Mouse (Mus musculus) telencephalon, adult 2 months (tissue): ENCODE results near the gene Emp1.
A peak's percentile ranks its signal among the peaks of the same experiment; 100 is the strongest.

Experiments used
- DNase-seq: peaks from one replicate; pipeline ENCODE4 v3.0.0-alpha.2; 2011; ENCODE audit warnings: low read depth, low spot score

The Emp1 gene

DNA sequence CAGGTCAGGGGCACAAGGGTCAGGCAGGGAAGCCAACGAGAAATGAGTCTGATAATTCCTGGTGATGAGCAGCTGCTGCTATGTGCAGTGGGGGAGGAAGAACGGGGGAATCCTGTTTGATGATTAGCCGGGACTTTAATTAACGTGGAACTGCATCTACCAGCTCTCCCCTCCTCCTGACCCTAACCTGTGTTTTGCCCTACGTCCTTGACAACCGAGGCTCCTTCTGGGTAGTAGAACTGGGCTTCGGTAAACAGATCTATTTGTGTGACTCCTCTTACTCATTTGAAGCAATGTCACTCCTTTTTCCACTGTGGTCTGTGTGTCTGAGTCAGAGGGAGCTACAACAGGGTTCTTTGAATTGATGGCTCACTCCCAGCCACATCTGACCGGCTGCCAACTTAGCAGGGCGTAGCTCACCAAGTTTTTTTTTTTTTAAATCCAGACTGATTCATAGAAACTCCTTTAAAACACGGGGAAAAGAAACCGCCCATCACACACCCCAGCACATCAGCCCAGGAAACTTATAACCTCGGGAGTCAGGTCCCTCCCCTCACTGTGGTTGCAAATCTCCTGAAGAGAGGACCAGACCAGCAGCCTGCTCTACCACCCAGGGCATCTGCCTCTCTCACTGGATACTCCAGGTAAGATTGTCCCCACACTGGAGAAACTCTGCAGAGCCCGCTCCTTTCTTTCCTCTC is at the start of gene Emp1:
Gene Emp1 (plus strand): TSS at position 87 of the 701 bp plus-strand sequence.
- no peak for DNase-seq

DNA sequence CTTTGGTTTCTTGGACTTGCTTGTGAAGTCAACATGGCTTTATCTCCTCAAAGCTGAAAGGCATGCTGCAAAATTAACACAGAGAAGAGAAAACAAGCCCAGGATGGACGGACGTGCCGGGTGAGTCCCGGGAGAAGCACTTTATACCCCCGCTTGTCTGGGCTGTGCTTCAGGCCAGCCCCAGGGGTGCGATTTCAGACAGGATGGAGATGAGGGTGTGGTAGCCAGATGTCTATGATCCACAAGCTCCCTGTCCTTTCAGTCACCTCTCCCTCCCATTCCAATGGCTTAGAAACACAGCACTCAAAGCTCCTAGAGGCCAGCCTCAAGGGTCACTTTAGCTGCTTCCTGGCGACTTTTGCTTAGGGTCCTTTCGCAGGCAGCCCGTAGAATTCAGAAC is 48.4 kb upstream of the Emp1 start:
- no peak for DNase-seq

DNA sequence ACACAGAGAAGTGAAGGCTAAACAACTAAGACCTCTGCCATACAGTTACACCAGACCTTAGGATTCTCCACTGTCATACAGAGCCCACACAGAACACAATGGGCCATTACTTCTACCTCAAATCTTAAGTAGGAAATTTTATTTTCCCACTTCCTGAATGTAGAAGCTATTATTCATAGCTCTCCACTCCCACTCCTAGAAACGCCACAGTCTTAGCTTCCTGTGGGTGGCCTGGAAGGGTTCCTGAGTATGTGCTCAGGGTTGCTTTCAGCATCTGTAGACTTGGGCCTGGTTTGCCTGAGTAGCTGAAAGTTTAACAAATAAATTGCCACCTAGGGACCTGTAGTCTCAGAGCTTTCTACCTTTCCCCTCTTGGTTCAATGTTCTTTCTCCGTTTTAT is 46.2 kb upstream of the Emp1 start:
- peak; percentile 77 for DNase-seq

DNA sequence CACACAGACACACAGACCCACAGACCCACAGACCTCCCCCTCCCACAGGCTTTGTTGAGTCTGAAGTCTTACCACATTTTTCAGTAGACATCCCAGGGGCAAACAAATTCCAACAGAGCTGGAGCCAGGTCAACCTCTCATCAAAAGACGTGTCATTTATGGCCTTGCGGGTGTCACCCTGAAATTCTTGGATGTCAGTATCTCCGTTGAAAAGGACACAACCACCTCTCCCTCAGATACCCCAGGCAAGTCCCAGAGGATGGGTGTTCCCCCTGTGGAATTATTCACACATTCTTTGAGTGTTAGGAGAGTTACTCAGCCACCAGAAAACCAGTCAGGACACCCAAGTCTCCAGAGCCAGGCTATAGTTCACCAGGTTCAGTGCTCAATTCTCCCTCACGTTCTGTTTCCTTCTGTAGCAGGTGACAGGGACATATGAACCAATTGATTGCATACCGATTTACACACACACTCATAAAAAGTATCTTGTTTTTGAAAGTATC is 42.9 kb upstream of the Emp1 start:
- no peak for DNase-seq

DNA sequence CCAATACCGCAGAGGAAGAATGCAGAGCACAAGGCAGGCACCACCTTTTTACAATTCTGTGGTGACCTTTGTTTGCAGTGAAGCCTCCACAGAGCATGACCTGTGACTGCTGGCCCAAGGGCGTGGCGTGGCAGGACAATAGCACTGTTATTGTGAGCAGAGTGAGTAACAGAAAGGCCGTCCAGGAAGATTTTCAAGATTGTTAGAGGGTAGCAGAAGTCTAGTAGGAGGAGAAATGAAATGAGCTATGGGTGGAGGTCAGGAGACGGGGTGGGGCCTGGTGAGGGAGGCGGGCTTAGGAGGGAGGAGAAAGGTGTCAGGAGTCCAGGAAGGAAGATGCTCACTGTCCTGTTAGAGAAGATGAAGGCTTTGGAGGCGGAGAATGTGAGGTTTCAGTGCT is 39.6 kb upstream of the Emp1 start:
- DNase-seq, result no peak

DNA sequence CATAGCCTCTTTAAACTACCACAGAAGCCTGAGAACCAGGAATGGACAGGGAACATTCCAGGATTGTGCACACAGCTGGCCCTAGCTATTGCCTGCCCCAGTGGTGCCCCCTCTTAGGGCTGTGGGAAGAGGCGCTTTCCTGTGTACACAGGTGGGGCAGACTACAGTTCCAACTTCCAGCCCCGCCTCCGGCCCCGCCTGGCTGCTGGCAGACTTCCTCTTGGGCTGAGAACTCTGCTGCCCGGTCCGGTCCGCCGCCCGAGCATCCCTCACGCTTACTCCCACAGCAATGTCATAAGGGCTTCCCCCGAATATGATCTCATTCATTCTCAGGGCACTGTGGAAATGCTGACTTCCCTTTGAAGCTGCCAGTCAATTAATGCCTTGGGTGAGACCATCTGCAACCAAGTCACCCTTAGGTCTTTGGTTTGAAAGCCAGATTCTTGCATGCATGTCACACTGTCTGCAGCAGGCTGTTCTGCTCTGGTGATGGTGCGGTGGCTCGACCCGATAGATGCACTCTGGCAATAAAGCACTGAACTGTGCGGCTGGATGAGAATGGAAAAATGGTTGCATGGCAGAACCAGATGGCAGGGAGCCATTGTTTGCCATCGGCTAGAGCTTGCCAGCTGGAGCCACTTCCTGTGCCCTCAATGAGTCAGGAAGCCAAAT is 38.9 kb upstream of the Emp1 start:
- DNase-seq, result no peak

DNA sequence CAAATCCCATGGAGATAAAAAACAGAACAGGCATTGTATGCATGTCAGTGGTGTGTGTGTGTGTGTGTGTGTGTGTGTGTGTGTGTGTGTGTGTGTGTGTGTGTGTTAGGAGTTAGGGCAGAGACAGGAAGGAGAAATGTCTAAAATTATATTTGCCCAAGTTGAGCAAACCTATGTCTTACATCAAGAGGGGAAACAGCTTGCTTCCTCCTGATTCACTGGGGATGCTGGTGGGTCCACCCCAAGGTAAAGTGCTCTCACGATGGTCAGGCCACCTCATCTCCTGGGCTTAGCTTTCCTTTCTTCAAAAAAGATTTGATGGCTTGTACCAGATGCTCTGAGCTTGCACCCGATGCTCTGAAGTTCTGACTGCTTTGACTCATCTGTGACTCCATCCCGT is 38.2 kb upstream of the Emp1 start:
- DNase-seq, result no peak

DNA sequence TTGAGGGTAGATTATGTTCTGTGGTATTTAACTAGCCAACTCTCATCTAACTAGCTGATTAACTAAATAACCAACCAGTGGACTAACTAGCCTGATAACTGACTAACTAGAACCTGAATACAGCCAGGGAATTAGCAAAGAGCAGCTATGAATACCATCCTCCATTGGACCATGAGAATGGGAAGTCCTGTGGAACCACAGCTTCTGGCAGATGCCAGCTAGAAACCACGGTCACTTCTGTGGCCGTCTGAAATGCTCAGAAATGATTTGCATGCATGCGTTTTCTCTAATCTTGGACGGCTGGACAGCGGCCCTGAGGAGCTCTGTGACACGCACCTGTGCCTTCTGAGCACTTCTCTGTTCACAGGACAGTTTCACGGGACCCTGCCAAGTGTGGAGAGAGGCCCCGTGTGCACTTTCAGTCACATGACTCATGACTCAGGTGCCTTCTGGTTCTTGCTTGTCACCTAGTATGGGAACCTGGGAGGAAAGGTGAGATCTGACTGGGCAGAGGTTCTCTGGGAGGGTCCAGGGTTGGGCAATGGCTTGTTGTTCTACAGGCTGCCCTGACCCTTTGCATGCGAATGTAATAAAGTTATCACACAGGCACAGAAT is 37.6 kb upstream of the Emp1 start:
- no peak for DNase-seq

DNA sequence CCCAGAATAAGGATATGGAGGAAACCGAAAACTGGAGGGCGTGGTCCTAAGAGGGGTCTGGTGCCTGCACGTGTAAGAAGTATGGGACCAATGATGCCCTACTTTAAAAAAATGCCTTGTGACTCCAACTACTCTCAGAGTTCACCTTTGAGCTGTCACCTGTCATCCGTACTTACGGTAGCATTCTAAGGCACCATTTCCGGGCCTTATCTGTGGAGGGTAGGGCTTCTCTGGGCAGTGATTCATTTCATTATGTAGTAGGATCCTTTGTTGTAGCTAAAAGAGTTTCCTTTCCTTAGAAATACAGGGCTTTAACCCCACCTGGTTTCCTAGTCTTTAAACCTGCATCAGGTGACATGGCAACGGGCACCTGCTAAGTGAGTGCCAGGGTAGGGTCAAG is 35.5 kb upstream of the Emp1 start:
- no peak for DNase-seq

DNA sequence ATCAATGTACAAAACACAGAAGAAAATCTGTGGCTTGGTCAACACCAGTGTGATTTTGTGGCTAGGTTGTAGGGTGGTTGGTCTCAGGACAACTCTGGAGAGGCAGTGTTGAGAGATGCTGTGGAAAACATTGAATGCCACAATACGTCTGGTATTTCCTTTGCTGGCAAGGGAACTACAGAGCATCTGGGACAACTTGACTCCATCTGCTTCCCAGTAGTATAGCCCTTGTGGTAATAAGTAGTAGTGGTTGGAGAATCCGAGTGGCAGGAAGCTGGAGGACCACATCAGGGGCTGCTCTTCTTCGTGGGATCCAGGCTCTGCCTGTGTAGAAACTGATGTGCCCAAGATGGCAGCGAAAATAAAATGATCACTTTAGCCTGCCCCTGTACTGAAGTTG is 30.4 kb upstream of the Emp1 start:
- no peak for DNase-seq

DNA sequence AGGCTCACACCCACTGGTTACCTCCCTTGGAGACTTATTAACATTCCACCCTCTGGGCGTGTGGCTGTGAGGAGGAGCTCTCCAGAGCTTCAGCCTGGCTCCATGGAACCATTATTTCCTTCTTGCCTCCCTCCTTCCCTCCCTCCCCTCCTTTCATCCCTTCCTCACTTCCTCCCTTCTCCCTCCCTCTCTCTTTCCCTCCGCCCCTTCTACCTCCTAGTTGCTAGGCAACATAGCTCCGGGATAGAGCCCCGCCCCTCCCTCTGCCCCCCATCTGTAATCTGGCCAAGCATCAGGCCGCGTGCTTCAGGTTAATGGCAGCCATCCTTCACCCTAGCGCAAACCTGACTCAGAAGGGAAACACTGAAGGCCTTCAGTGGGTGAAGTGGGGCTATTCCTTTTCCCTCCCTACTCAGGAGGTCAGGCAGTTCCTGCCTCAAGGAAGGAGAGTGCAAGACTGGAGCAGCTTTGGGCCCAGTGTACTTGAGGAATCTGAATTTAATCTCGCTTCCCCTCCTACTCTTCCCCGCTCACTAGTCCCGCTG is 29.5 kb upstream of the Emp1 start:
- DNase-seq, result no peak

DNA sequence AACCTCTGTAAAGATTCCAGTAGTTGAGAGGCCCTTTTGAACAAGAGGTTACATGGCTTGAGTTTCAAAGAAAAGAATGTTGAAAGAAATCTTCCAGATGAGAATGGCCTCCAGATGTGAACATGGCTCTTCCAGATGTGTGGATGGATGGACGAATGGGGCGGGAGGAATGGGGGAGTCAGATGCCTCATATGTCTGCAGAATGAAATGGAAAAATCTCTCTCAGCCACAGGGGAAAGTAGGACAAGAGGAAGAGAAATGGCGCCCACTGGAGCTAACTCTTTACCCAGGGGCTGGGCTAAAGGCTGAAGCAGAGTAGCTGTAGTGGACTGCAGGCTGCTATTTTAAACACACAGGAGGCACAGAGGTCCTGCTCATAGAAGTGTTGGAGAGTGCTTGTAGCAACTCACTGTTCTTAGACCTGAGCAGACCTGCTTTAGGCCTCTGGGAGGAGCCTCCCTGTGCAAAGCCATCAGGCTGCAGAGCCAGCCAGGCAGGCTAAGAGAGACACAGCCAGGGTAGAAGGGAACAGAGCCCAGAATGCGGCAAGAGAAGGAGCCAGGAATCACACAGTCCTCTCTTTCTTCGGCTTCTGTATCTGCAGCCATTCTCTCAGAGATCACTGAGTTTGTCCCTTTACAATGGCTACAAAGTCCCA is 28.2 kb upstream of the Emp1 start:
- no peak for DNase-seq

DNA sequence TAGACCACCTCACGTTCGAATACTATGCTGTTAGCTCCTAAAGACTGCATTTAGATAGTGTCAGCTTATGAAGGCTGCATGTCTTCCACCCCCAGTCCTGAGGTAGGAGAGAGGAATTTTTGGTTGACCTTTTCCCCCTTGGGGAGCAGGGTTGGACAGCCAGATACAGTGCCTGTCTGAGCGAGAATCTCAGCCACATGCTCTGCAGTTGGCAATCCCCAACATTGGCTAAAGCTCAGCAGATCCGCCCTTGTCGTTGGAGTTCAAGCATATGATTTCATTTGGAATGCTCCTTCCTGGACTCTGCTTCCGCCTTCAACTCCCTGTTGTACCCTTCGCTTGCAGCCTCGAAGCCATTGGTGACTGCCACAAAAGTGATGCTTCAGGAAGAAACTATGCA is 26.0 kb upstream of the Emp1 start:
- DNase-seq, result no peak

DNA sequence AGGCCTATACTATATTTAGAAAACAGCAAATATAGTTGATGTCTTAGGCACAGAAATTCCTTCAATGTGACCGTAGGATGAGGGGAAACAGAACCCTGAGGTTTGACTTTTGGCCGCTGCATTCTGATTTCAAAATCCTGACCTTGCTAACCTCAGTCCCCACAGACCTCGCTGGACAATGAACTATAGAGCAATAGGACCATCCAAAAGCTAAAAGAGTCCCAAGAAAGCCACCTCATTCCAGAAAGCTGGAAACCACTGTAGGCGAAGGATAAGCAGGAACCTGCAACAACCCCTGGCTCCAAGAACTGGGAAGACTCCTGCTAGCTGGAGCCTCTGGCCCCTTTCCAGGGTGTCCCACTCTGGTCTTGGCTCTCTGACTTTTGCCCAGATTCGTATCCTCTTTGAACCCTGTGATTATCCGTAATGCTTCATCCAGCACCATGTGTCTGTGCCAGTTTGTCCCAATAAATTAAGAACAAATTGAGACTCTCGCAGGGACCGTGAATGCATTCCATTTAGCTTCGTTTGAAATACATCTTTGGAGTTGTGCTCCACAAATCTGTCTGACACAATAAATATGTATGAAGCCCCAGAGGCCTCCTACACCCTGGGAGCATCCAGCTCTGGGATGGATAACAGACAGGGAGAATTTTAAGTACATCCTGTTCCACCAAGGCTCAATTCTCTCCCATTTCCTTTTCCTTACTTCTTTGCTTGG is 21.8 kb upstream of the Emp1 start:
- peak; percentile 39 for DNase-seq

DNA sequence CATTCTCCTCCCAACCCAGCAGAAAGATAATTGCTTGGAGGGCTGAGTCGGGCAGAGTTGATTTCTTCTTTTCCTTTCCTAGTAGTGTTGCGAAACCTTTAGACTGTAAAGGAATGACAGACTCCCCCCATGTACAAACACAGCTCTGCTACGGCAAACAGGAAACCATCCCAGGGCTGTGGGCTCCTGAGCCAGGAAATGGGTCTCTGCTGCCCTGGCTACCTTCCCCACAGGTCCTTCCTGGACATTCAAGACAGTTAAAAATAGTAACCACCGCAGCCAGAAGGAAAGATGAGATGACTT is 21.3 kb upstream of the Emp1 start:
- DNase-seq, result no peak

DNA sequence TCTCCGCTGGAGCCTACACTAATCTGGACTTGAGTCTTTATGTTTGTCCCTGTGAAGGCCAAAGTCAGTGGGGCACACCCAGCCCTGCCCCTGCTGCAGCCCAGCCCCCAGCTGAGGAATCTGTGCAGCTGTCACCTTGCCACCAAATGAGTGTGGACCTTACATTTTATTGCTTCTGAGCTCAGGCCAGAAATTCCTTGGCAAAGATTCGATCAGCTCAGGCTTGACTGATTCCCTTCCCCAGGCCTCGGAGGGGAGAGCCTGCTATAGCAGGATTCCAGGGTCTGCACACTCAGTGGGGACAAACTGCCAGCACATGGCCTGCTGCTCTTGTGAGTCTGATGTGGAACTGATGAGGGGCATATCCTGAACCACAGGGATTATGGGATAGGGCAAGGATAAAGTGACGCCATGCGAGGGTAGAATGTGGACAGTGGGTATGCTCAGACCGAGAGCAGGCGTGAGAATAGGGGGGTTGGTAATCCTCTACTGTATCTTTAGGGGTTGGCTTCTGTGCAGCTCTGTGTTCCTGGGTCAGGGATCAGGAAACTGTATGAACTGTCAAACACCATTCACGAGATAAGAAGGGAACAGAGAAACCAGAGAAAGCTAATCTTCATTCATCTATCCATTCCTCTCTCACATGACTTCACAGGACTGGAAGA is 10.6 kb upstream of the Emp1 start:
- no peak for DNase-seq

DNA sequence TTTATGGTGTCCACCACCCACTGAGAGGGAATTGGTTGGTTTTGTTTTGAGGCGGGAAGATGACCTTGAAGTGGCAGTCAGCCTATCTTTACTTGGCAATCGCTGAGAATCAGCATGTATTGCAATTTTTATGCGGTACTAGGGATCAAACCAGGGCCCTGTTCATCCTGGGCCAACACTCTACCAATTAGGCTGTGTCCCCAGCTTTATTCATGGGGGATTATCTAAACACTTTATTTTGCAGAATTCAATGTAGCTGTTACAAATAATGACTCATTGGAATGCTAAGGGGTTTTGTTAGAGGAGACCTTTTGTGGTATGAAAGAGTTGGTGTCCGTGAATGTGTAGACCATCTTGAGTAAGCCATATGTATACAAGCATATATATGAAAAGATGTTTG is 9.8 kb upstream of the Emp1 start:
- no peak for DNase-seq

DNA sequence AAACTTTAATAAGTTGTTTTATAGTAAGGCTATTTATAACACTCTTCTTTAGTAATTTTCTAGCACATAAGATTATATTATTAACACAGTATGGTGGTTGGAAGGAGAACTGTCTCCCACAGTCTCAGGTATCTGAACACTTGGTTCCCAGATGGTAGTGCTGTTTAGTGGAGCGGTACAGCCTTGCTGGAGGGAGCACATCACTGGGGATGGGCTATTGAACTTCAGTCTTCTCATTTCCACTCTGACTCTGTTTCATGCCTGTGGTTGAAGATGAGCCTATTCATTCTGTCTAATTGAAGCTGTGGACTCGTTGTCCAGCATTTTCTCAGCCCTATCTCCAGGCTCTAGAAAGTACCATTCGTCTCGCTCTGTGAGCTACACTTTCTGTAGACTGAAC is 7.4 kb upstream of the Emp1 start:
- no peak for DNase-seq

DNA sequence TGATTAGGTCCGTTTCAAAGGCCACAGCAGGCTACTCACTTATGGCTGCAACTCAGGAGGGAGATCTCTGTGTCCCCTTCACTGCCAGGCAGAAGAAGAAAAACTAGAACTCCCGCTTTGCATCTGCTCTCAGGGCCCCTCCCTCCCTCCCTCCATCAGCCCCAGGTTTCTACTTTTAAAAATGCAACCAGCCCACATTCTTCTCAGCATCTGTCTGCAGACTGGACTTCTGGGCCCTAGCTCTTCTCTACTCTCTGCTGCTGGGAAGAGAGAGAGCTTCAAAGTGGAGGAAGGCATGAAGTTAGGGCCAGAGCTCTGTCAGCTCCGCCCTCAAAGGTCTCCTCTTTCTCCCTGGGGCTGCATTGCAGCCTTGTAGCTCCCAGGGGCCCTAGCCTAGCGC is 2.0 kb upstream of the Emp1 start:
- DNase-seq, result no peak

DNA sequence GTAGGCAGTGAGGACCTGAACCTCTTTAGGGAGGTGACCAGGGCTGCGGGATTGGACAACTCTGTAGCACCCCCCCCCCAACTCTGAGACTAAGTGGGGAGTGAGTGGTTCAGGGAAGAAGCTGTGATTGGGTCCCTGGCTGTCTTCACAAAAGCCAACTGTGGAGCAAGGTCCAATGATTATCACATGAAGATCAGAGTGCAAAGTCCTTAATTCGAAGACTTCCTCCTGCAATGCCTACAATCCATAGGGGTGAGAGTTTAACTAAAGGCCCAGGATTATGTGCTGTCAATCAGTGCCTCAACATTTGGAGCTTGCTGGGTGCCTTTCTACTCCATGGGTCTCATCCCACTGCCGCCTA is 267 bp upstream of the Emp1 start:
- no peak for DNase-seq

DNA sequence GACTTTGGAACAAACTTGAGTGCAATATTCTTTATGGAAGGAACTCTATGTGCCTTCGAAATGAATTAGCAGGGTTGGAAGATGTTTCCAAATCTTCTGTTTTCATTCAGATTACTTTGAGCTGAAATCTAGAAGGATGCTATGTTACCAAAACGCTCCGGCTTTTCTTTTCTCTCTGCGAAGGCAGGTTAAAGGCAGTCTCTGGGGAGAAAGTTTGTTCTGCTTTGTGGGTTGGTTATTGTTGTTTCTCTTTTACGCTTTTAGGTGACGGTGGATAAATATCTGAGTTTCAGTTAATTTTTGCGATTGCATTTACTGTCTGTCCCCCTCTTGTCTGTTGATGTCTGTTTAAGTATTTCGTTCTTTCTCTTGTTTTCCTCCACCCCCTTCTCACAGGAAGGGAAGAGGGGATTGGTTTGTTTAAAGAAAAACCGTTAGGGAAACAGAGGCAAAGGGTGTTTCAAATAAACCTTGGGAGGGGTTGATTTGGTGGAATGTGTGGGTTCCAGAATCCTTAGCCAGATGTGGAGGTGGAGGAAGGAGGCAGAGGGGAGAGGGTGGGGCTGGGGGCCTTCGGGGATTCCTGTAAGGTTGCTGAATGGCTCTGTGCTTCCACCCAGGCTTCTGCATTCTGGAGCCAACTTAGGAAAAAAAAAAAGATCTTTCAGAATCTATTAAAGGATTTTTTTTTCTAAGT is 1.1 kb downstream of the Emp1 start:
- DNase-seq, result no peak
